ENCODE assay signal across 19 mouse cellular contexts in the genomic region with DNA sequence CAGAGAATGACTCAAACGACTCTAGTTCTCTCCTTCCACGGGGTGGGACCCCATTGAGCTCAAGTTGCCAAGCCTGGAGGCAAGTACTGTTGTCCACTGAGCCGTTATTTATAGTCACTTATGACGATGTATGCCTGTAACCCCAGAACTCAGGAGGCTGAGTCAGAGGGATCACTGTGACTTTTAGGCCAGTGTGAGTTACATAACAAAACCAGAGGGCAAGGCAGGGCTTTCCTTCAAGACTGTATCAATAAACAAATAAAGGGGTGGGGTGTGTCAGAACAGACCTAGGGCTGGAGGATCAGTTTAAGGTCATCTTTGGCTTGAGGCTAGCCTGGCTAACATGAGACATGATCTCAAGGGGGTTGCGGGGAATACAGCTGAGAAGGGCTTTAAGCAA. TPM values are rescaled to one million over a fixed set of nuclear protein-coding genes. Genes with fewer than 3 reads are reported as not detected.
A peak's percentile ranks its signal among the peaks of the same experiment; 100 is the strongest.
DNase-seq lines count a peak whose midpoint lies in the region; ATAC-seq and TF ChIP-seq lines count a peak whose summit lies in the region.
"Had no signal": no experiment of that assay in that cellular context is flagged by ENCODE, and none has a peak within 500 bp of the region (broad histone marks: within the 10 kb centered on the region; RNA-seq: fewer than 3 reads in every experiment).

No protein-coding gene starts in this region.

- H3K4me3 ChIP-seq in embryonic facial prominence, embryonic 15.5 days (replicated peaks): no peak overlapping the region
- H3K4me3 ChIP-seq in embryonic facial prominence, embryonic 10.5 days: no peak overlapping the region
- H3K4me3 ChIP-seq in lung, postnatal 0 days (ENCODE audit: low read depth, low read length): no peak overlapping the region
- no peak overlapping the region for H3K4me3 ChIP-seq in forebrain, embryonic 15.5 days
- H3K4me3 ChIP-seq: forebrain, embryonic 10.5 days; heart, embryonic 13.5 days; hindbrain, embryonic 10.5 days; neural tube, embryonic 13.5 days had no signal

- H3K9ac ChIP-seq in embryonic facial prominence, embryonic 15.5 days: no peak overlapping the region
- no peak overlapping the region for H3K9ac ChIP-seq in lung, postnatal 0 days (replicated peaks; ENCODE audit: low read depth)
- H3K9ac ChIP-seq in forebrain, embryonic 15.5 days (replicated peaks): no peak overlapping the region
- H3K9ac ChIP-seq: heart, embryonic 13.5 days; lung, embryonic 14.5 days; neural tube, embryonic 13.5 days had no signal

- H3K4me2 ChIP-seq in embryonic facial prominence, embryonic 15.5 days (replicated peaks): no peak overlapping the region
- H3K4me2 ChIP-seq in lung, postnatal 0 days (replicated peaks; ENCODE audit: low read depth, low read length): no peak overlapping the region
- H3K4me2 ChIP-seq in forebrain, embryonic 15.5 days (replicated peaks): no peak overlapping the region
- H3K4me2 ChIP-seq: heart, embryonic 13.5 days; lung, embryonic 14.5 days; neural tube, embryonic 13.5 days had no signal

- TF ChIP-seq EP300 in lung, postnatal 0 days (IDR thresholded peaks at IDR 0.05): no peak

- no peak for TF ChIP-seq CTCF in lung, postnatal 0 days (IDR thresholded peaks at IDR 0.05)

- ATAC-seq in embryonic facial prominence, embryonic 15.5 days (ENCODE audit: insufficient number of reproducible peaks, low FRiP score, low TSS enrichment, low read depth): no peak
- peak; percentile 59 for ATAC-seq in lung, postnatal 0 days
- ATAC-seq in monocyte, adult 5-6 weeks (replicated peaks; ENCODE audit: insufficient number of reproducible peaks, low FRiP score, low TSS enrichment, poor library complexity, severe bottlenecking): peak; percentile 32; the same call in 1 of the 2 replicates
- ATAC-seq in forebrain, embryonic 15.5 days (replicated peaks): no peak

- peaks cover 25% of the 10 kb centered on the region for H3K36me3 ChIP-seq in embryonic facial prominence, embryonic 15.5 days
- H3K36me3 ChIP-seq in embryonic facial prominence, embryonic 10.5 days (replicated peaks): peaks cover 24% of the 10 kb centered on the region
- peaks cover 5% of the 10 kb centered on the region; the same call in 1 of the 2 replicates for H3K36me3 ChIP-seq in lung, postnatal 0 days (ENCODE audit: insufficient read depth, low read length)
- no peaks in the 10 kb centered on the region for H3K36me3 ChIP-seq in forebrain, embryonic 15.5 days
- H3K36me3 ChIP-seq: neural tube, embryonic 13.5 days had no signal

- no peaks in the 10 kb centered on the region for H3K27me3 ChIP-seq in embryonic facial prominence, embryonic 15.5 days
- H3K27me3 ChIP-seq in embryonic facial prominence, embryonic 10.5 days (replicated peaks; ENCODE audit: low read depth, poor library complexity, severe bottlenecking): no peaks in the 10 kb centered on the region
- no peaks in the 10 kb centered on the region for H3K27me3 ChIP-seq in lung, postnatal 0 days (replicated peaks; ENCODE audit: insufficient read depth, low read length)
- H3K27me3 ChIP-seq in forebrain, embryonic 15.5 days: no peaks in the 10 kb centered on the region
- H3K27me3 ChIP-seq: heart, embryonic 13.5 days; neural tube, embryonic 13.5 days had no signal

- no peaks in the 10 kb centered on the region for H3K9me3 ChIP-seq in embryonic facial prominence, embryonic 15.5 days (replicated peaks)
- H3K9me3 ChIP-seq in embryonic facial prominence, embryonic 10.5 days: no peaks in the 10 kb centered on the region
- no peaks in the 10 kb centered on the region for H3K9me3 ChIP-seq in lung, postnatal 0 days (ENCODE audit: low read length)
- H3K9me3 ChIP-seq in forebrain, embryonic 15.5 days: no peaks in the 10 kb centered on the region
- H3K9me3 ChIP-seq: forebrain, embryonic 10.5 days; heart, embryonic 13.5 days; hindbrain, embryonic 10.5 days; neural tube, embryonic 13.5 days had no signal

- 0 out of 2 replicates have a peak overlapping the region, but pooled peaks have one; percentile 58 for H3K27ac ChIP-seq in embryonic facial prominence, embryonic 15.5 days (replicated peaks)
- H3K27ac ChIP-seq in embryonic facial prominence, embryonic 10.5 days (replicated peaks): no peak overlapping the region
- no peak overlapping the region for H3K27ac ChIP-seq in lung, postnatal 0 days (ENCODE audit: low read length)
- H3K27ac ChIP-seq in forebrain, embryonic 15.5 days (replicated peaks): no peak overlapping the region
- H3K27ac ChIP-seq: forebrain, embryonic 10.5 days; heart, embryonic 13.5 days; hindbrain, embryonic 10.5 days; neural tube, embryonic 13.5 days had no signal

- no peak for DNase-seq in embryonic facial prominence, embryonic 10.5 days (ENCODE audit: low spot score)
- peak; percentile 8 for DNase-seq in lung, postnatal 0 days (ENCODE audit: low spot score)
- DNase-seq in lung, postnatal 4 days: no peak
- DNase-seq in NIH3T3 (ENCODE audit: low read depth): peak; percentile 86
- DNase-seq in right cerebral cortex, adult 2 months (ENCODE audit: low spot score in 2 of 2): no peak
- DNase-seq: cerebellum, adult 9-11 months; kidney, adult 11 months; kidney, postnatal 4 days; layer of hippocampus, postnatal 36 days; lung, embryonic 14.5 days; midbrain, embryonic 14.5 days; thymus, postnatal 36 days had no signal

- WGBS in embryonic facial prominence, embryonic 15.5 days: 60% methylated on average over 5 of the region's 5 CpGs
- whole genome bisulfite sequencing in embryonic facial prominence, embryonic 10.5 days: 66% methylated on average over 5 of the region's 5 CpGs
- 52% methylated on average over 5 of the region's 5 CpGs for WGBS in lung, postnatal 0 days
- 79% methylated on average over 5 of the region's 5 CpGs for WGBS in forebrain, embryonic 15.5 days

- H3K4me1 ChIP-seq in embryonic facial prominence, embryonic 15.5 days: no peaks in the 10 kb centered on the region
- no peaks in the 10 kb centered on the region for H3K4me1 ChIP-seq in embryonic facial prominence, embryonic 10.5 days
- no peaks in the 10 kb centered on the region for H3K4me1 ChIP-seq in lung, postnatal 0 days (ENCODE audit: insufficient read depth, low read depth, low read length)
- H3K4me1 ChIP-seq in forebrain, embryonic 15.5 days: no peaks in the 10 kb centered on the region
- H3K4me1 ChIP-seq: forebrain, embryonic 10.5 days; hindbrain, embryonic 10.5 days; neural tube, embryonic 13.5 days had no signal

RNA-seq across cellular contexts. Expression of a gene that starts 25.1 kb away (rescaled TPM):
- 9.7 and 10.9 TPM in 2 replicates for polyA plus RNA-seq in embryonic facial prominence, embryonic 15.5 days (2015; fragmentation: Nextera tagmentation; extraction: Ambion mirVana)
- polyA plus RNA-seq in embryonic facial prominence, embryonic 10.5 days (2016; fragmentation: Nextera tagmentation; extraction: Ambion mirVana): 19.9 and 21.8 TPM in 2 replicates
- 6.3 and 6.8 TPM in 2 replicates for polyA plus RNA-seq in lung, postnatal 0 days (2015; fragmentation: Nextera tagmentation; extraction: Ambion mirVana)
- 49.9 to 74.6 TPM (median 50.8 TPM) in 3 replicates for total RNA-seq in monocyte, adult 5-6 weeks (2017)
- polyA plus RNA-seq in forebrain, embryonic 15.5 days (2015; fragmentation: Nextera tagmentation; extraction: Ambion mirVana): 13.2 and 13.7 TPM in 2 replicates

RNA-seq across cellular contexts. Expression of a gene that starts 25.7 kb away (rescaled TPM):
- 17.7 and 18.1 TPM in 2 replicates for polyA plus RNA-seq in embryonic facial prominence, embryonic 15.5 days (2015; fragmentation: Nextera tagmentation; extraction: Ambion mirVana)
- polyA plus RNA-seq in embryonic facial prominence, embryonic 10.5 days (2016; fragmentation: Nextera tagmentation; extraction: Ambion mirVana): 42.5 and 49.1 TPM in 2 replicates
- 9.4 and 10.0 TPM in 2 replicates for polyA plus RNA-seq in lung, postnatal 0 days (2015; fragmentation: Nextera tagmentation; extraction: Ambion mirVana)
- 1.6 to 7.1 TPM (median 6.4 TPM) in 3 replicates for total RNA-seq in monocyte, adult 5-6 weeks (2017)
- 46.2 and 48.4 TPM in 2 replicates for polyA plus RNA-seq in forebrain, embryonic 15.5 days (2015; fragmentation: Nextera tagmentation; extraction: Ambion mirVana)

RNA-seq across cellular contexts. Expression of a gene that starts 26.6 kb away (rescaled TPM):
- 4.3 and 6.9 TPM in 2 replicates for polyA plus RNA-seq in embryonic facial prominence, embryonic 15.5 days (2015; fragmentation: Nextera tagmentation; extraction: Ambion mirVana)
- polyA plus RNA-seq in embryonic facial prominence, embryonic 10.5 days (2016; fragmentation: Nextera tagmentation; extraction: Ambion mirVana): 4.7 and 6.5 TPM in 2 replicates
- polyA plus RNA-seq in lung, postnatal 0 days (2015; fragmentation: Nextera tagmentation; extraction: Ambion mirVana): 0.74 and 0.94 TPM in 2 replicates
- 0.11 TPM in 1 of 3 replicates, not detected in the others for total RNA-seq in monocyte, adult 5-6 weeks (2017)
- polyA plus RNA-seq in forebrain, embryonic 15.5 days (2015; fragmentation: Nextera tagmentation; extraction: Ambion mirVana): 34.5 and 37.4 TPM in 2 replicates

RNA-seq across cellular contexts. Expression of a gene that starts 26.8 kb away (rescaled TPM):
- polyA plus RNA-seq in embryonic facial prominence, embryonic 15.5 days (2015; fragmentation: Nextera tagmentation; extraction: Ambion mirVana): 58.9 and 69.6 TPM in 2 replicates
- polyA plus RNA-seq in embryonic facial prominence, embryonic 10.5 days (2016; fragmentation: Nextera tagmentation; extraction: Ambion mirVana): 22.5 and 29.3 TPM in 2 replicates
- 41.3 and 49.2 TPM in 2 replicates for polyA plus RNA-seq in lung, postnatal 0 days (2015; fragmentation: Nextera tagmentation; extraction: Ambion mirVana)
- 98.1 to 120 TPM (median 102 TPM) in 3 replicates for total RNA-seq in monocyte, adult 5-6 weeks (2017)
- polyA plus RNA-seq in forebrain, embryonic 15.5 days (2015; fragmentation: Nextera tagmentation; extraction: Ambion mirVana): 19.2 and 21.3 TPM in 2 replicates

RNA-seq across cellular contexts. Expression of a gene that starts 39.9 kb away (rescaled TPM):
- polyA plus RNA-seq in embryonic facial prominence, embryonic 15.5 days (2015; fragmentation: Nextera tagmentation; extraction: Ambion mirVana): 2.4 and 4.6 TPM in 2 replicates
- 0.64 and 0.79 TPM in 2 replicates for polyA plus RNA-seq in embryonic facial prominence, embryonic 10.5 days (2016; fragmentation: Nextera tagmentation; extraction: Ambion mirVana)
- polyA plus RNA-seq in lung, postnatal 0 days (2015; fragmentation: Nextera tagmentation; extraction: Ambion mirVana): 0.56 and 0.76 TPM in 2 replicates
- total RNA-seq in monocyte, adult 5-6 weeks (2017): 0.75 TPM in 1 of 3 replicates, not detected in the others
- 0.78 and 0.92 TPM in 2 replicates for polyA plus RNA-seq in forebrain, embryonic 15.5 days (2015; fragmentation: Nextera tagmentation; extraction: Ambion mirVana)

Comparison
In these comparisons a context has a peak if more than half of its experiments do, and no peak if none do; other contexts are left out.
1. DNase-seq: peak in lung, postnatal 0 days (single experiment) and NIH3T3 (single experiment); none in embryonic facial prominence, embryonic 10.5 days (single experiment), lung, postnatal 4 days (0 of 2) and right cerebral cortex, adult 2 months (0 of 2).
2. ATAC-seq: peak in lung, postnatal 0 days (single experiment) and monocyte, adult 5-6 weeks (single experiment); none in embryonic facial prominence, embryonic 15.5 days (single experiment) and forebrain, embryonic 15.5 days (single experiment).